Mouse (Mus musculus): ENCODE measurements around the gene Sf3a2. TPM values are rescaled to one million over a fixed set of nuclear protein-coding genes. Genes with fewer than 3 reads are reported as not detected.

Sf3a2 gene
- polyA plus RNA-seq, 1 experiment from 2014 or later: 77.1 TPM

GRCm38 (mm10) chr10:80848571-80848970 is 50.6 kb downstream of the Sf3a2 start:
- H3K27ac ChIP-seq: no peak overlapping the region
- H3K36me3 ChIP-seq (replicated peaks): peaks cover 31% of the 10 kb centered on the region
- H3K4me2 ChIP-seq: no peak overlapping the region
- no peak overlapping the region for H3K9ac ChIP-seq
- WGBS: 9% methylated on average over 10 of the region's 10 CpGs
- H3K9me3 ChIP-seq: no peaks in the 10 kb centered on the region
- ATAC-seq (ENCODE audit: low FRiP score): 0 out of 2 replicates have a peak, but pooled peaks have one; percentile 33
- H3K27me3 ChIP-seq: peaks cover 25% of the 10 kb centered on the region
- peaks cover 13% of the 10 kb centered on the region for H3K4me1 ChIP-seq
- no peak overlapping the region for H3K4me3 ChIP-seq (replicated peaks)

MicroRNAs within 50 kb of the gene (microRNA counts, 519-probe panel; counts per million panel counts)
- microRNA mmu-miR-1982: not detected

Small RNAs within 50 kb of the gene (microRNA-seq; reads per million reads assigned to microRNA genes)
- gene Mir1982: 4.9 reads per million, percentile 18 among the genes with 10 or more reads in this experiment

Other genes starting within 250 kb of the Sf3a2 start
- gene Rexo1, start 236.6 kb upstream of the Sf3a2 start, polyA plus RNA-seq (2016; fragmentation: Nextera tagmentation; extraction: Ambion mirVana): 31.0 and 36.0 TPM in 2 replicates
- 8.7 and 9.5 TPM in 2 replicates for gene Klf16, start 220.9 kb upstream of the Sf3a2 start, polyA plus RNA-seq (2016; fragmentation: Nextera tagmentation; extraction: Ambion mirVana)
- 84.2 and 89.6 TPM in 2 replicates for gene Abhd17a, start 207.9 kb upstream of the Sf3a2 start, polyA plus RNA-seq (2016; fragmentation: Nextera tagmentation; extraction: Ambion mirVana)
- 63.7 and 67.8 TPM in 2 replicates for gene Scamp4, start 195.3 kb upstream of the Sf3a2 start, polyA plus RNA-seq (2016; fragmentation: Nextera tagmentation; extraction: Ambion mirVana)
- gene Adat3, start 195.3 kb upstream of the Sf3a2 start, polyA plus RNA-seq (2016; fragmentation: Nextera tagmentation; extraction: Ambion mirVana): 5.3 and 6.0 TPM in 2 replicates
- 5.9 and 6.6 TPM in 2 replicates for gene Gm49322, start 192.2 kb upstream of the Sf3a2 start, polyA plus RNA-seq (2016; fragmentation: Nextera tagmentation; extraction: Ambion mirVana)
- 146 and 161 TPM in 2 replicates for gene Csnk1g2, start 175.4 kb upstream of the Sf3a2 start, polyA plus RNA-seq (2016; fragmentation: Nextera tagmentation; extraction: Ambion mirVana)
- gene Btbd2, start 141.1 kb upstream of the Sf3a2 start, polyA plus RNA-seq (2016; fragmentation: Nextera tagmentation; extraction: Ambion mirVana): 84.3 and 85.1 TPM in 2 replicates
- gene Mknk2, start 120.1 kb upstream of the Sf3a2 start, polyA plus RNA-seq (2016; fragmentation: Nextera tagmentation; extraction: Ambion mirVana): 74.4 and 75.4 TPM in 2 replicates
- 52.4 and 54.1 TPM in 2 replicates for gene Mob3a, start 96.2 kb upstream of the Sf3a2 start, polyA plus RNA-seq (2016; fragmentation: Nextera tagmentation; extraction: Ambion mirVana)
- 20.6 and 21.6 TPM in 2 replicates for gene Izumo4, start 96.0 kb upstream of the Sf3a2 start, polyA plus RNA-seq (2016; fragmentation: Nextera tagmentation; extraction: Ambion mirVana)
- 87.5 and 89.3 TPM in 2 replicates for gene Ap3d1, start 55.9 kb upstream of the Sf3a2 start, polyA plus RNA-seq (2016; fragmentation: Nextera tagmentation; extraction: Ambion mirVana)
- 27.6 and 28.2 TPM in 2 replicates for gene Dot1l, start 43.0 kb upstream of the Sf3a2 start, polyA plus RNA-seq (2016; fragmentation: Nextera tagmentation; extraction: Ambion mirVana)
- gene Plekhj1, start 428 bp downstream of the Sf3a2 start, polyA plus RNA-seq (2016; fragmentation: Nextera tagmentation; extraction: Ambion mirVana): 152 and 156 TPM in 2 replicates
- gene Amh, start 7.0 kb downstream of the Sf3a2 start, polyA plus RNA-seq (2016; fragmentation: Nextera tagmentation; extraction: Ambion mirVana): 0.15 TPM in 1 of 2 replicates, not detected in the other
- 0.27 and 0.36 TPM in 2 replicates for gene Jsrp1, start 15.3 kb downstream of the Sf3a2 start, polyA plus RNA-seq (2016; fragmentation: Nextera tagmentation; extraction: Ambion mirVana)
- 1,463 and 1,490 TPM in 2 replicates for gene Oaz1, start 28.5 kb downstream of the Sf3a2 start, polyA plus RNA-seq (2016; fragmentation: Nextera tagmentation; extraction: Ambion mirVana)
- gene Lingo3, start 45.8 kb downstream of the Sf3a2 start, polyA plus RNA-seq (2016; fragmentation: Nextera tagmentation; extraction: Ambion mirVana): 1.5 and 1.7 TPM in 2 replicates
- 274 and 289 TPM in 2 replicates for gene Lsm7, start 57.0 kb downstream of the Sf3a2 start, polyA plus RNA-seq (2016; fragmentation: Nextera tagmentation; extraction: Ambion mirVana)
- 43.3 and 44.0 TPM in 2 replicates for gene Sppl2b, start 57.1 kb downstream of the Sf3a2 start, polyA plus RNA-seq (2016; fragmentation: Nextera tagmentation; extraction: Ambion mirVana)
- 0.06 and 0.08 TPM in 2 replicates for gene Tmprss9, start 73.7 kb downstream of the Sf3a2 start, polyA plus RNA-seq (2016; fragmentation: Nextera tagmentation; extraction: Ambion mirVana)
- gene Timm13, start 102.8 kb downstream of the Sf3a2 start, polyA plus RNA-seq (2016; fragmentation: Nextera tagmentation; extraction: Ambion mirVana): 311 and 314 TPM in 2 replicates
- gene Lmnb2, start 120.0 kb downstream of the Sf3a2 start, polyA plus RNA-seq (2016; fragmentation: Nextera tagmentation; extraction: Ambion mirVana): 67.7 and 73.8 TPM in 2 replicates
- gene Gadd45b, start 131.9 kb downstream of the Sf3a2 start, polyA plus RNA-seq (2016; fragmentation: Nextera tagmentation; extraction: Ambion mirVana): 8.2 and 9.8 TPM in 2 replicates
- 9.8 and 11.0 TPM in 2 replicates for gene Gng7, start 216.7 kb downstream of the Sf3a2 start, polyA plus RNA-seq (2016; fragmentation: Nextera tagmentation; extraction: Ambion mirVana)
- 8.7 and 11.6 TPM in 2 replicates for gene Diras1, start 227.5 kb downstream of the Sf3a2 start, polyA plus RNA-seq (2016; fragmentation: Nextera tagmentation; extraction: Ambion mirVana)
- 29.2 and 32.8 TPM in 2 replicates for gene Slc39a3, start 239.2 kb downstream of the Sf3a2 start, polyA plus RNA-seq (2016; fragmentation: Nextera tagmentation; extraction: Ambion mirVana)